9 mouse cellular contexts compared by ENCODE assay signal in the genomic region with DNA sequence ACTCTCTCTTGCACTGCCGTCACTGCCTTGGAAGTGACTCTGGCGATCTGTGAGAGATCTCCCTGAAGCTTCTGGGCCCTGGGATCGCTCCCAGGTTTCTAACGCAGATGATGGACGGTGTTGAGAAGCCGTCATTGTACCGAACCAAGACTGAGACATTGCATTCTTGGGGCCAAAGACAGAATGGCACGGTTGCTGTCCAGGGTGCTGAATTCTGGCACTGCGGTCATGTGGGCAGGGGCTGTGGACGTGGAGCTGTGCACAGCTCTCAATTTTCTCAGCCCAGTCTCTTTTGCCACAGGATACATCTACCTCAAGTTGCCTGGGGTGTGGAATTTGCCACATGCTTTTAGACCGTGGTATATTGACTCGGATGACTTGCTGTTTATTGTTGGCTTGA. TPM values are rescaled to one million over a fixed set of nuclear protein-coding genes. Genes with fewer than 3 reads are reported as not detected.
A peak's percentile ranks its signal among the peaks of the same experiment; 100 is the strongest.
DNase-seq lines count a peak whose midpoint lies in the region; ATAC-seq and TF ChIP-seq lines count a peak whose summit lies in the region.
"Had no signal": no experiment of that assay in that cellular context is flagged by ENCODE, and none has a peak within 500 bp of the region (broad histone marks: within the 10 kb centered on the region; RNA-seq: fewer than 3 reads in every experiment).

No protein-coding gene starts in this region.

- no peak overlapping the region for H3K27ac ChIP-seq in gastrocnemius, adult 2 months
- H3K27ac ChIP-seq: heart, embryonic 15.5 days had no signal

- no peak overlapping the region for H3K4me3 ChIP-seq in gastrocnemius, adult 2 months
- H3K4me3 ChIP-seq: heart, embryonic 15.5 days had no signal

- peak; percentile 51 for DNase-seq in gastrocnemius, adult 2 months
- no peak for DNase-seq in gastrocnemius, postnatal 36 days
- DNase-seq in urinary bladder, adult 2 months (ENCODE audit: low spot score) = peak; percentile 29
- no peak for DNase-seq in urinary bladder, postnatal 10 days (ENCODE audit: low spot score)
- peak; percentile 51 to 70 for DNase-seq in lung, postnatal 4 days
- DNase-seq in urinary bladder, postnatal 4 days (ENCODE audit: low spot score in 2 of 2) = peak; percentile 28 to 72
- DNase-seq in left cerebral cortex, adult 11 months (ENCODE audit: low spot score) = no peak

- TF ChIP-seq CTCF in gastrocnemius, adult 2 months (IDR thresholded peaks at IDR 0.05) = no peak

- ATAC-seq in hematopoietic stem cell, adult 5-6 weeks (replicated peaks in 1 of 2; ENCODE audit: insufficient read depth in 1 of 2, low FRiP score in 2 of 2, low TSS enrichment in 1 of 2, low read depth in 1 of 2, poor library complexity in 2 of 2, severe bottlenecking in 2 of 2) = peak; percentile 75 to 96; a peak in 3 of 4 replicates

- intact Hi-C loops in gastrocnemius, adult 2 months (cut with DNase I) = no loop called here
- intact Hi-C loops in gastrocnemius, postnatal 36 days (cut with DNase I) = no loop called here

RNA-seq across cellular contexts. Expression of gene Gja10, which starts 1.4 kb away (rescaled TPM):
- not detected for total RNA-seq in gastrocnemius, adult 2 months (2021)
- not detected for total RNA-seq in gastrocnemius, postnatal 36 days (2021)
- not detected in 2 replicates for polyA plus RNA-seq in urinary bladder, adult 2 months (2012; rRNA removed)
- not detected in 2 replicates for total RNA-seq in hematopoietic stem cell, adult 5-6 weeks (2017)
- polyA plus RNA-seq: heart, embryonic 15.5 days had no signal

RNA-seq across cellular contexts. Expression of gene Casp8ap2, which starts 14.1 kb away (rescaled TPM):
- 1 to 10 TPM; 4.3 to 5.0 TPM for total RNA-seq in gastrocnemius, adult 2 months (2021)
- total RNA-seq in gastrocnemius, postnatal 36 days (2021) = 1 to 10 TPM; 3.5 to 4.2 TPM
- 4.5 TPM in 2 replicates for polyA plus RNA-seq in urinary bladder, adult 2 months (2012; rRNA removed)
- total RNA-seq in hematopoietic stem cell, adult 5-6 weeks (2017) = 62.2 and 66.9 TPM in 2 replicates

RNA-seq across cellular contexts. Expression of gene Mdn1, which starts 55.8 kb away (rescaled TPM):
- 1 to 10 TPM; 6.1 to 8.6 TPM for total RNA-seq in gastrocnemius, adult 2 months (2021)
- 1 to 10 TPM; 5.1 to 6.1 TPM for total RNA-seq in gastrocnemius, postnatal 36 days (2021)
- 18.2 and 18.4 TPM in 2 replicates for polyA plus RNA-seq in urinary bladder, adult 2 months (2012; rRNA removed)
- total RNA-seq in hematopoietic stem cell, adult 5-6 weeks (2017) = 79.4 and 101 TPM in 2 replicates

Comparison
In these comparisons a context has a peak if more than half of its experiments do, and no peak if none do; other contexts are left out.
1. DNase-seq: peak in gastrocnemius, adult 2 months (single experiment), urinary bladder, adult 2 months (single experiment), lung, postnatal 4 days (2 of 2) and urinary bladder, postnatal 4 days (2 of 2); none in gastrocnemius, postnatal 36 days (0 of 2), urinary bladder, postnatal 10 days (single experiment) and left cerebral cortex, adult 11 months (single experiment).
2. RNA of gene Casp8ap2, which starts 14.1 kb away (total RNA-seq): 62.2 to 66.9 TPM in hematopoietic stem cell, adult 5-6 weeks; 4.3 to 5.0 TPM in gastrocnemius, adult 2 months and 3.5 to 4.2 TPM in gastrocnemius, postnatal 36 days; every median in the first group is over 10 times any median in the second.